Mouse (Mus musculus): Measurements from ENCODE around the gene Fmo1.
"Not testable (repeated sequence)": the region's sequence is repeated elsewhere in the genome, so short reads cannot be mapped to it uniquely, and the experiment has no call there.

Fmo1 gene

GRCm38 (mm10) chr1:162785222-162785621 lies 81.2 kb downstream of the Fmo1 start:
- DNase-seq, result no peak

DNA sequence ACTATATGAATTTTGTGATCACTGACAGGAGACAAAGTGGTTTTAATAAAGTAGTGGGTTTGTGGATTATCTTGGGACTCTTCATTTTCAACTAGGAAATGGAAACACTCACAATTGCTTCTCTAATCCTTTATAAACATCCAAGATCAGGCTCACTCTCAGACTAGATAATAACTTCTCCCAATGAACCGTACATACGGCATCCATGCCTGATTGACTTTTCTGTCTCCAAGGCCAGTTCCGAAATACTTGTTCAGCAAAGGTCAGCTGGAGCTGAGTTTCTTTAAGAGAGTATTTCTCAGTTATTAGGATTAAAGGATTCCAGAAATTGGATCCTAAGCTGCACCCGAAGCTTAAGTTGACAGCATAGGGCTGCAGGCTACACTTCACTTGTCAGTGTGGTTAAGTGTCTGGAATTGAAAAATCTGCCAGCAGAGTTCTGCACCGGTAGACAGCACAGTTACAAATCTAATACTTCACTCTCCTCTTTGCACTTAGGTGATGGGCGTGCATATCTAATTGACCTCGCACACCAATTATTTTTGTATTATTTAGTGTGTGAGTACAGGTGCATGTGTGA lies 82.7 kb downstream of the Fmo1 start:
- no peak for DNase-seq

- not testable (repeated sequence) for DNase-seq
These were observed 85.4 kb downstream of the Fmo1 start for GRCm38 (mm10) chr1:162781035-162781434.

Data from right cerebral cortex, postnatal 4 days (tissue).